Mouse (Mus musculus): ENCODE results near the gene Lpcat2b. TPM values are rescaled to one million over a fixed set of nuclear protein-coding genes. Genes with fewer than 3 reads are reported as not detected.

Lpcat2b gene
- polyA plus RNA-seq, 1 experiment: not detected

- no peaks in the 10 kb centered on the region for H3K36me3 ChIP-seq (ENCODE audit: control insufficient read depth, insufficient read depth)
- H3K79me2 ChIP-seq (ENCODE audit: control insufficient read depth, insufficient read depth): no peaks in the 10 kb centered on the region
- H3K27me3 ChIP-seq (ENCODE audit: control insufficient read depth, insufficient read depth, insufficient read length): no peaks in the 10 kb centered on the region
- no peak overlapping the region for H3K4me2 ChIP-seq (ENCODE audit: low read depth)
- TF ChIP-seq MAX (IDR thresholded peaks at IDR 0.05; ENCODE audit: low read depth) (no peak), REST (IDR thresholded peaks at IDR 0.05; ENCODE audit: insufficient read depth, insufficient read length) (no peak), POLR2A (IDR thresholded peaks at IDR 0.05; ENCODE audit: insufficient read length, low read depth) (no peak), MYOD1 (IDR thresholded peaks at IDR 0.05; ENCODE audit: control insufficient read depth in 1 of 3, insufficient read length in 2 of 3, low read depth in 2 of 3) (no peak), SRF (IDR thresholded peaks at IDR 0.05; ENCODE audit: control insufficient read depth, insufficient read length, low read depth) (no peak), TCF3 (IDR thresholded peaks at IDR 0.05; ENCODE audit: insufficient read length, low read depth) (no peak), CEBPB (IDR thresholded peaks at IDR 0.05; ENCODE audit: insufficient read depth, poor library complexity, severe bottlenecking) (no peak), MYOG (IDR thresholded peaks at IDR 0.05; ENCODE audit: control insufficient read depth in 1 of 3, insufficient read depth in 1 of 3, insufficient read length in 2 of 3, low read depth in 2 of 3) (no peak), POLR2AphosphoS2 (IDR thresholded peaks at IDR 0.05; ENCODE audit: insufficient read length, low read depth) (no peak), USF1 (IDR thresholded peaks at IDR 0.05; ENCODE audit: low read depth) (no peak), TCF12 (IDR thresholded peaks at IDR 0.05; ENCODE audit: insufficient read depth, poor library complexity, severe bottlenecking) (no peak), E2F4 (IDR thresholded peaks at IDR 0.05; ENCODE audit: insufficient read depth) (no peak)
- no peak overlapping the region for H3K4me3 ChIP-seq
- no peak overlapping the region for H3ac ChIP-seq (ENCODE audit: control insufficient read depth, insufficient read length)
Observed at GRCm38 (mm10) chr5:107448784-107449183, 17.4 kb downstream of the Lpcat2b start.

GRCm38 (mm10) chr5:107449620-107450019 is 18.3 kb downstream of the Lpcat2b start:
- Histone ChIP-seq H3ac (ENCODE audit: control insufficient read depth, insufficient read length) (no peak overlapping the region), H3K79me2 (ENCODE audit: control insufficient read depth, insufficient read depth) (no peaks in the 10 kb centered on the region), H3K4me2 (ENCODE audit: low read depth) (no peak overlapping the region), H3K4me3 (no peak overlapping the region), H3K27me3 (ENCODE audit: control insufficient read depth, insufficient read depth, insufficient read length) (no peaks in the 10 kb centered on the region), H3K36me3 (ENCODE audit: control insufficient read depth, insufficient read depth) (no peaks in the 10 kb centered on the region)
- TF ChIP-seq MYOD1 (IDR thresholded peaks at IDR 0.05; ENCODE audit: control insufficient read depth in 1 of 3, insufficient read length in 2 of 3, low read depth in 2 of 3) (no peak), CEBPB (IDR thresholded peaks at IDR 0.05; ENCODE audit: insufficient read depth, poor library complexity, severe bottlenecking) (no peak), POLR2A (IDR thresholded peaks at IDR 0.05; ENCODE audit: insufficient read length, low read depth) (no peak), REST (IDR thresholded peaks at IDR 0.05; ENCODE audit: insufficient read depth, insufficient read length) (no peak), MYOG (IDR thresholded peaks at IDR 0.05; ENCODE audit: control insufficient read depth in 1 of 3, insufficient read depth in 1 of 3, insufficient read length in 2 of 3, low read depth in 2 of 3) (no peak), SRF (IDR thresholded peaks at IDR 0.05; ENCODE audit: control insufficient read depth, insufficient read length, low read depth) (no peak), E2F4 (IDR thresholded peaks at IDR 0.05; ENCODE audit: insufficient read depth) (no peak), TCF12 (IDR thresholded peaks at IDR 0.05; ENCODE audit: insufficient read depth, poor library complexity, severe bottlenecking) (no peak), USF1 (IDR thresholded peaks at IDR 0.05; ENCODE audit: low read depth) (no peak), MAX (IDR thresholded peaks at IDR 0.05; ENCODE audit: low read depth) (no peak), TCF3 (IDR thresholded peaks at IDR 0.05; ENCODE audit: insufficient read length, low read depth) (no peak), POLR2AphosphoS2 (IDR thresholded peaks at IDR 0.05; ENCODE audit: insufficient read length, low read depth) (no peak)

GRCm38 (mm10) chr5:107450299-107450698 is 18.9 kb downstream of the Lpcat2b start:
- Histone ChIP-seq H3K36me3 (ENCODE audit: control insufficient read depth, insufficient read depth) (no peaks in the 10 kb centered on the region), H3K79me2 (ENCODE audit: control insufficient read depth, insufficient read depth) (no peaks in the 10 kb centered on the region)
- TF ChIP-seq POLR2A (IDR thresholded peaks at IDR 0.05; ENCODE audit: insufficient read length, low read depth) (no peak), MYOD1 (IDR thresholded peaks at IDR 0.05; ENCODE audit: control insufficient read depth in 1 of 3, insufficient read length in 2 of 3, low read depth in 2 of 3) (no peak), POLR2AphosphoS2 (IDR thresholded peaks at IDR 0.05; ENCODE audit: insufficient read length, low read depth) (no peak), E2F4 (IDR thresholded peaks at IDR 0.05; ENCODE audit: insufficient read depth) (no peak), USF1 (IDR thresholded peaks at IDR 0.05; ENCODE audit: low read depth) (no peak), TCF3 (IDR thresholded peaks at IDR 0.05; ENCODE audit: insufficient read length, low read depth) (no peak), TCF12 (IDR thresholded peaks at IDR 0.05; ENCODE audit: insufficient read depth, poor library complexity, severe bottlenecking) (no peak), REST (IDR thresholded peaks at IDR 0.05; ENCODE audit: insufficient read depth, insufficient read length) (no peak), SRF (IDR thresholded peaks at IDR 0.05; ENCODE audit: control insufficient read depth, insufficient read length, low read depth) (no peak), CEBPB (IDR thresholded peaks at IDR 0.05; ENCODE audit: insufficient read depth, poor library complexity, severe bottlenecking) (no peak), MAX (IDR thresholded peaks at IDR 0.05; ENCODE audit: low read depth) (no peak), MYOG (IDR thresholded peaks at IDR 0.05; ENCODE audit: control insufficient read depth in 1 of 3, insufficient read depth in 1 of 3, insufficient read length in 2 of 3, low read depth in 2 of 3) (no peak)

GRCm38 (mm10) chr5:107462147-107463076 is 31.1 kb downstream of the Lpcat2b start:
- H3ac ChIP-seq (ENCODE audit: control insufficient read depth, insufficient read length): no peak overlapping the region
- no peak overlapping the region for H3K4me2 ChIP-seq (ENCODE audit: low read depth)
- H3K79me2 ChIP-seq (ENCODE audit: control insufficient read depth, insufficient read depth): no peaks in the 10 kb centered on the region
- H3K27me3 ChIP-seq (ENCODE audit: control insufficient read depth, insufficient read depth, insufficient read length): no peaks in the 10 kb centered on the region
- H3K36me3 ChIP-seq (ENCODE audit: control insufficient read depth, insufficient read depth): no peaks in the 10 kb centered on the region
- no peak overlapping the region for H3K4me3 ChIP-seq
- TF ChIP-seq E2F4 (IDR thresholded peaks at IDR 0.05; ENCODE audit: insufficient read depth) (no peak), POLR2AphosphoS2 (IDR thresholded peaks at IDR 0.05; ENCODE audit: insufficient read length, low read depth) (no peak), USF1 (IDR thresholded peaks at IDR 0.05; ENCODE audit: low read depth) (no peak), REST (IDR thresholded peaks at IDR 0.05; ENCODE audit: insufficient read depth, insufficient read length) (no peak), TCF3 (IDR thresholded peaks at IDR 0.05; ENCODE audit: insufficient read length, low read depth) (no peak), TCF12 (IDR thresholded peaks at IDR 0.05; ENCODE audit: insufficient read depth, poor library complexity, severe bottlenecking) (no peak), POLR2A (IDR thresholded peaks at IDR 0.05; ENCODE audit: insufficient read length, low read depth) (no peak), MAX (IDR thresholded peaks at IDR 0.05; ENCODE audit: low read depth) (no peak), SRF (IDR thresholded peaks at IDR 0.05; ENCODE audit: control insufficient read depth, insufficient read length, low read depth) (no peak), MYOG (IDR thresholded peaks at IDR 0.05; ENCODE audit: control insufficient read depth in 1 of 3, insufficient read depth in 1 of 3, insufficient read length in 2 of 3, low read depth in 2 of 3) (no peak)

More at GRCm38 (mm10) chr5:107450299-107450698, 18.9 kb downstream of the Lpcat2b start:
- Histone ChIP-seq H3K4me2 (ENCODE audit: low read depth) (no peak overlapping the region), H3K4me3 (no peak overlapping the region), H3ac (ENCODE audit: control insufficient read depth, insufficient read length) (no peak overlapping the region), H3K27me3 (ENCODE audit: control insufficient read depth, insufficient read depth, insufficient read length) (no peaks in the 10 kb centered on the region)
